Mouse (Mus musculus) thymus, postnatal 14 days (tissue): Measurements from ENCODE around the gene Camsap3.

Experiments
- DNase-seq: peaks from one replicate; pipeline ENCODE4 v3.0.0; 2021

Camsap3 gene

DNA sequence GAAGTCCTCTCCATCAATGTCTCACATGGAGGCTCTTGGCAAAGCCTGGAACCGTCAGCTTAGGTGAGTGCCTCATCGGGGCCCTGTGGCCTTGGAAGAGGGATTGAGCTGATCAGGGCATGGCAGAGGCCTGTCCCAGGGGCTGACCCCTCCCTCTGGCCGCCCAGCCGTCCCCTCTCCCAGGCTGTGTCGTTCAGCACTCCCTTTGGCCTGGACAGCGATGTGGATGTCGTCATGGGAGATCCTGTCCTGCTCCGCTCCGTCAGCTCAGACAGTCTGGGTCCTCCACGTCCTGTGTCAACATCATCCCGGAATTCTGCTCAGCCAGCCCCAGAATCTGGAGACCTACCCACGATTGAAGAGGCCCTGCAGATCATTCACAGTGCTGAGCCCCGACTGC is 16.3 kb downstream of the Camsap3 start:
- DNase-seq = no peak

DNA sequence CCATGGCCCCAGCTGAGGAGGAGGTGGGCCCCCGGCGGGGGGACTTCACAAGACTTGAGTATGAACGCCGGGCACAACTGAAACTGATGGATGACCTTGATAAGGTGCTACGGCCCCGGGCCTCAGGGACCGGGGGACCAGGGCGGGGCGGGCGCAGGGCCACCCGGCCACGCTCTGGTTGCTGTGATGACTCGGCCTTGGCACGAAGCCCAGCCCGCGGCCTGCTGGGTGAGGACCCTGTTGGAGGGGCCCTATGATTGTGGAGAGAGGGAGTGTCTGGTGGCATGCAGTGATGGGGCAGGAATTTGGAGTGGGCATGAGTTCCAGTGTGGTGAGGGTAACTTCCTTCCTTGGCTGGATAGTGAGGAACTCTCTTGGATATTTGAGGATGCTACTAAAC is 19.5 kb downstream of the Camsap3 start:
- no peak for DNase-seq

DNA sequence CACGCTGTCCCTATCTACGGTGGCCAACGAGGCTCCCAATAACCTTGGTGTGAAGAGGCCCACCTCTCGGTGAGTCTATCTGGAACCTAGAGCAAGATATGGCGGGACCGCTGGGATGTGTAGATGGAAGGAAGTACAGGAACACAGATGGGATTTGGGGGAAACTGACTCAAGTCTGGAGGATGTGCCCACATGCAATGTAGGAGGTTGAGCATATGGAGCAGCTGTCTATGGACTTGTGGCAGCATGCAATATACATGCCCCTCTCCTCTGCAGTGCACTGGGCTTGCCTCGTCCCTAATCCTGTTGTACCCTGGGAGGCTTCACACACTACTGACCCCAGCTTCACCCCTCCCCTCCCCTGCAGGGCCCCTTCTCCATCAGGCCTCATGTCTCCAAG is 20.7 kb downstream of the Camsap3 start:
- no peak for DNase-seq

DNA sequence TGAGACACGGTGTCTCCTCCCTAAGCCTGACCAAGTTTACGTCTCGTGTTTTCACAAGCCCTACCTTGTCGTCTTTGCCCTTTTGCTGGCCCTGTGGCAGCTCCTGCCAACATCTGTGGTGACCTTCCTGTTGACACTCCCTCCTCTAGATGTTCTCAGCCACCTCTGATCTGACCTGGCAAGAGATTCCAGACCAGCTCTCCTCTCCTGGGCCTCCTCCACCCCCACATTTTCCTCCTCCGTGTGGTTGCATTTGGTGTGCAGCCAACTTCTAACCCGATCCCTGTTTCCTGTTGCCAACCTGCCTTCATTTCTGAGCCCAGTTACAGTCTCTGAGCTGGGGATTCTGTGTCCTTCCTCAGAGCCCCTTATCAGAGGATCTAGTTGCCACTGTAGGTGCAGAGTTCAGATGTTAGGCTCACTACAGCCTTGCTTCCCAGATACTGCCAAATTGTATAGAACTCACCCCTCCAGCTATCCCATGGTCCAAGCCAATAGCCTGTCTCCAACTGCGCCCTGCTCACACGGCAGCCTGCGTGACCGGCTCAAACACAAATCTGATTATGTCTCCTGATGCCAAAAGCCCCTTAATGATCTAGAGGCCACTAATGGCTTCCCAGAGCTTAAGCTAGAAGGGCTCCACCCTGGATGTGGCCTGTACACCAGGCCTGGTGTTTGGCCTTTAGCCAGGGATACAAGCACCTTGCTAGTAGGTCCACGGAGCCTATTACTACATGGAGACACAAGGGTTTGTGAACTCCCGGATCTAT is 22.1 kb downstream of the Camsap3 start:
- DNase-seq = no peak

DNA sequence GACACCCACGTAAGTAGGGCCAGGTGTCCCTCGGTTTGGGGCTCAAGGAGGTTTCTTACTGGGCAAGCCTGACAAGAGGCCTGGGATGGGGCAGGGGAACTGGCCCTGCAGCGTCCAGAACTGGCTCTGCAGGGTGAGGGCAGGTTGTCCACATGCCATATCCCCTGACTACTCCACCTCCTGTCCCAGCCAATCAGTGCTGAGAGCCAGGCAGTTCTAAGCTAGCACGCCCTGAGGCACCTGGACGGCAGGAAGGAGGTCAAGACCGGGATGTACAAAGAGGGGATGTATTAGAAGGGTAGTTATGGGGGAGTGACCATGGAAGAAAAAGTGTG is 22.7 kb downstream of the Camsap3 start:
- no peak for DNase-seq

DNA sequence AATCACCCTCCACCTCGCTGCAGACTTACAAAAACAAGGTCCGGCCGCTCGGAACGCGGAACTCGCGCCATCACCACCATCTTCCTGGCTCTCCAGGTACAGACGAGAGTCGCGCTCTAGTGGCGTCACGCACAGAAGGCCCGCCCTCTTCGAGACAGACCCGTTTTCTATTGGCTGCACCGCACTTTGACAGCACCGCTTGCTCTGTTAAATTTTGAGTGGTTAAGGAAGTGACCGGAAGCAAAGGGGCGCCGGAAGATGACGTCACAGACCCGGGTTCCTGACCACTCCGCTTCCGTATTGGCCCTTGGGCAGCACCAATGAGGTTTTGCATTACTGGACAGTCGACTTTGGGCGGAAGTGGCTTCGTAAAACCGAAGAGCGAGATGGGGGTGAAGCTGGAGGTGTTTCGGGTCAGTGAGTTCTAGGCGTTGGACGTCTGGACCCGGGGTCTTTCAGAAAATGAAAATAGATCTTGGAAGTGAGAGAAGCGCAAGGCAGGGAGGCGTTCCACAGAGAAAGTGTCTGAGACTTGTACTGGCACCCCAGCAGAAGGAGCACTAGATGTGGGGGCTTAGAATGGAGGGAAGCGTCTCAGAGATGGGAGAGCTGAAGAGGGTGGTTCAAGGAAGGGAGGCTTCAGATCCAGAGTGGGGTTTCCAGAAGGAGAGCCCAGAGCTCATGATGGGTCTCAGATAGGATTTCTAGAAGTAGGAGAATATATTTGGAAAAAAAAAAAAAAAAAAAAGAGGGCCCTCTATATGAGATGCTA is 34.3 kb downstream of the Camsap3 start, which contains the start of the genes Xab2 and Pet100:
Gene Xab2, minus strand, starts transcription at position 118 of the 772 bp plus-strand sequence.
Gene Pet100, plus strand, starts transcription at position 350 of the 772 bp plus-strand sequence.
- DNase-seq = peak; percentile 95

DNA sequence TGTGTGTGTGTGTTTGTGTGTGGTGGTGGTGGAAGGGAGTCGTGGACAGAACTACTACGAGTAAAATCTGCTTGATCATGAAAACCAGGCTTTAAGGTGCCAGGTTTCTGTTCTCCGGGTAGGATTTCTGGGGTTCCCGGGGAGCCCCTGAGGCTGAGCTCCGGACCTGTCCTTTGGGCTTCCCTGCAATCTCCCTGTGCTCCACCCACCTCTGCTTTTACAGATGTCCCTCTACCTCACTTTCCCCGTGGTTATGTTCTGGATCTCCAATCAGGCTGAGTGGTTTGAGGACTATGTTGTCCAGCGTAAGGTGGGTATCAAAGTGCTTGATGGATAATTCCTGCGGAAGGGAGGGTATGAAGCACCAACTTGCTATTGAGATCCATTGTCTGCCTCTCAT is 35.0 kb downstream of the Camsap3 start:
- DNase-seq = no peak

DNA sequence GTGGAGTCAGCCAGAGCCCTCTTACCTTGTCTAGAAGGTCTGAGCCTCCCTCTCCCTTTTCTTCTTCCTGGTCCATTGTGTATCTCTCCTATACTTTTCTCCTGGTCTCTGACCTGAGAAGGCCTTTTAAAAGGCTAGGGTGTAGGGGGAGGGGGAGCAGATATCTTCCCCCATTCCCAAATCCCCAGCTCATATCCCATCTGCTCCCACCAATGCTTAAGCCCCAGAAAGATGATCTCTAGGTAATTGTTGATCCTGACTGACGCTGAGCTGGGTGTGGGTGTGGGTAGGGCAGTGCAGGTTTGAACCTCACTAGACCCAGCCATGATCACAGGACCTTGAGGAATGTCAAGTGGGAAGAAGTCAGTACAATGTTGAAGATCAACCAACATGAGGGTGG is 38.4 kb downstream of the Camsap3 start, which contains the start of gene Pcp2:
Gene Pcp2, minus strand, starts transcription at position 101 of the 400 bp plus-strand sequence.
- DNase-seq = no peak

DNA sequence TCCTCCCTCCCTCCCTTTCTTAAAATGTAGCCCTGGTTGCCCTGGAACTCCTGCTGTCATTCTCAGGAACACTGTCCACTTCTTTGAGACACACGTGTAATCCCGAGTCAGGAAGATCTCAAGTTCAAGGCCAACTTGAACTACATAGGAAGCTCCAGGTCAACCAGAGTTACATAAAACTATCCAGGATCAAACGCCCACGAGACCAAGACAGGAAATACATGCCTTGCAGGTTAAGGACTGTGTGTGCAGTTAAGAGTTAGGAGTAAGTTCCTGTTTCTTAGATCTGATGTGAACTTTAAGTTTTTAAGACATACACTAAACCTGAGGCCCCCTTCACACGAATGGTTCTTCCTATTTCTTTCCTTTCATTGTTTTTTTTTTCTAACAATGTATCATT is 39.9 kb downstream of the Camsap3 start:
- no peak for DNase-seq

DNA sequence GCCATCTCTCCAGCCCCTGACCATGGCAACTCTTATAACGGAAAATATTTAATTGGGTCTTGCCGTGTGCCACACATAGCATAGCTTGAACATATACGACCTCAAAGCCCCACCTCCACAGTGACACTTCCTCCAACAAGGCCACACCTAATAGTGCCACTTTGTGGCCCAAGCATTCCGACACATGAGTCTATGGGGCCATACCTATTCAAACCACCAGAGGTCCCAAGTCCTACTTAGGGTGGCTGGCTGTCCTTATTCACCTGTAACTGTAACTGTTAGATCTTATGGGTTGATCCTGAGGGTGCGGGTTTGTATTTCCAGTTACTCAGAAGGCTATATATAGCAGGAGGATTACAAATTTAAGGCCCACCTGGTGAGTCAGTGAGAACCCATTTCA is 40.9 kb downstream of the Camsap3 start:
- peak; percentile 46 for DNase-seq

DNA sequence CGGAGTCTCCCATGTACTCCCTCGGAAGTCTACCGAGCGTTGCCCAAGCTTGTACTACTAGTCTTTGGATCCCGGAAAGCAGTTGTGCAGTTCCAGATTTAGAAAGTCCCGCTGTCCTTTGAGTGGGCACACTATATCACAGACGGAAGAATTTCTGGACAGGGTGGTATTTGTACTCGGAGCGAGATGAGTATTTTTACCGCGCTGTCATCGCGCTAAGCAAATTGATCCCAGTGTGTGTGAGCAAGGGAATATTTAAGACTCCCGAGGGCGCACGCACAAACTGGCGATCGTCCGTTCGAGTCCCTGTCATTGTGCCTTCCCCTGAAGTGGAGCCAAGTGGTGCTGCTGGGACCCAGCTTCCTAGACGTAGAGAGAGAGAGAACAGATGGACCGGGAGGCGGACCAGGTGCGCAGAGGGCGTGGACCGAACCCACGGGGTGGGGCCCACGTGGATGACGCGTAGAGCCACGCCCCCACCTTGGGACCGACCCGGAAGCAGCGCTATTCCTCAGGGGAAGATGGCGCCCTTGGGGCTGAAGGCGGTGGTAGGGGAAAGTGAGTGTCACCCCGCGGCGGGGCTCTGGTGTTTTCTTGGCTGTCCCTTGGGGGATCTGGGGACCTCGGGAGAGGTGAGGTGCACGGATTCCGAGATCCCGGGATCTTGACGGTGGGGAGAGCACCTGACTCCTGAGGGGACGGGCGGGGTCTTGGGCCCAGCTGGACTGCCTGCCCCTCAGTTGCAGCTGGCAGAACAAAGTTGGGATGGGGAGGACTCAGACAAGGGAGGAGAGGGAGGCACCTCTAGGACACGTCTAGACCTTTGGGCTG is 43.8 kb downstream of the Camsap3 start, which contains the start of gene Stxbp2:
Gene Stxbp2, plus strand, starts transcription at position 309 of the 831 bp plus-strand sequence.
- DNase-seq = peak; percentile 92

DNA sequence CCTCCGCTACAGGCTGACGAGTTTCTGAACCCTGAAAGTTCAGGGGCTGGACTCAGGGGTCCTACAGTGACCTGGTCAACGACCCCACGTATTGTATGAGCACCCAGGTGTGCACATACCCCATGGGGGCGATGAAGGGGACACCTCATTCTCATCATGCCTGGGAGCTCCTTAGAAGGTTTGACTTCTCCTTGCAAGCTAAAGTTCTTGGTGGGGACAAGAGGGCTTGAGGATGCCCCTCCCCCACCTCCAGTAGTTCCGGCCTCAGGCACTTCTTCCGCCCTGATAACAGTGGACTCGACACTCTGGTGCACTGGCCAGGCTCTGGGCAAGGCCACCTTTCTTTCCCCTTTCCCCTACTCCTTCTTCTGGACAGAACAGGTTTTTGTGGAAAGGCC is 44.4 kb downstream of the Camsap3 start:
- peak; percentile 37 for DNase-seq

DNA sequence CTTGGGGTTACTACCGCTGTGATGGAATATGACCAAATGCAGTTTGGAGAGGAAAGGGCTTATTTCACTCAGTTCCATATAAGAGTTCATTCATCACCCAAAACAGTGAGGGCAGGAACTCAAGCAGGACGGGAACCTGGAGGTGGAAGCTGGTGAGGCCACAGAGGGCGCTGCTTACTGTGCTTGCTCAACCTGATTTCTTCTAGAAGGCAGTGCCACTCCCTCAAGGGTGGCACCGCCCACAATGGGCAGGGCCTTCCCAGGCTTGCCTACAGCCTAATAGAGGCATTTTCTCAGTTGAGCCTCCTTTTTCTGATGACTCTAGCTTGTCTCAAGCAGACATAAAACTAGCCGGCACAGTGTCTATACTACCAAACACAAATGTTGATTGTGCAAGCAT is 58.7 kb downstream of the Camsap3 start:
- peak; percentile 54 for DNase-seq

DNA sequence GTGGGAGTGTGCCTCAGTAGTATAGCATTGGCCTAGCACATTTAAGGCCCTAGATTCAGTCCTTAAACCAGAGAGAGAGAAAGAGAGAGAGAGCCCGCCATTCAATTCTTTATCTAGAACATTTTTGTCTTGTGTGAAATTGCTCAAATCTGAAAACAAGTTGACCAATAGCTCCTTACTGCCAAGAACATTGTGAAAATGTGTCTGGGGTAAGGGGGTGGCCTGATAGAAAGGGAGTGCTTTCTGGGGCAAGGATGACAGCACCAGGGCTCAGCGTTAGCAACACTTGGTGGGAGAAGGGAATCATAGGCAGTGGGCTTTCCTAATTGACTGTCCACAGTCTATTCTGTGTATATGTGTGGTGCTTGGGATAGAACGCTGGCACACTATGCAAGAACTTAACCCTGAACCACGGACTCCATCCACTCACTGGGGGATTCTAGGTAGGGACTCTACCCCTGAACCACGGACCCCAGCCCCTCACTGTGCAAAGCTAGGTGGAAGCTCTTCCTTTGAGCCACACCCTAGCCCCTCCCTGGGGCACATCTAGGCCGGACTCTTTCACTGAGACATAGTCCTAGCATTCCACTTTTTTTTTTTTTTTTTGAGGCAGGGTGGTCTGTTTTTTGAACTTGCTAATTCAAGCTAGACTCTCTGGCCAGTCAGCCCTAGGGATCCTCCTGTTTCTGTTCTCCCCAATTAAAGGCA is 59.9 kb downstream of the Camsap3 start:
- no peak for DNase-seq

DNA sequence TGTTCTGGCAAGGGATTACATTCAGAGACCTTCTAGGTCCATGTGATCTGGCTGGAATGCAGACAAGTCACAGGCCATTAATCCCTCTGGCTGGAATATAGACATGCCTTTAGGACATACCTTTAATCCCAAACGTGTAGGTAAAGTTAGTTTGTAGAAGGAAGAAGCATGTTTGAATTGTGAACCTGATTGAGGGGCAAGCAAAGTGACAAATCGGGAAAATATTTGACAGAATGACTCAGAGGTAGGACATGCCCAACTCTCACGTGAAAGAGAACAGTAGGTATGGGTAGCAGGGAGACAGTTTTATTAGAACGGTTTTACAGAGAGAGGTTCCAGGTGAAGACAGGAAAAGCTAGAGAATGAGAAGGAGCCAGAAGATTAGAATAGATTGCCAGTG is 60.5 kb downstream of the Camsap3 start:
- no peak for DNase-seq

DNA sequence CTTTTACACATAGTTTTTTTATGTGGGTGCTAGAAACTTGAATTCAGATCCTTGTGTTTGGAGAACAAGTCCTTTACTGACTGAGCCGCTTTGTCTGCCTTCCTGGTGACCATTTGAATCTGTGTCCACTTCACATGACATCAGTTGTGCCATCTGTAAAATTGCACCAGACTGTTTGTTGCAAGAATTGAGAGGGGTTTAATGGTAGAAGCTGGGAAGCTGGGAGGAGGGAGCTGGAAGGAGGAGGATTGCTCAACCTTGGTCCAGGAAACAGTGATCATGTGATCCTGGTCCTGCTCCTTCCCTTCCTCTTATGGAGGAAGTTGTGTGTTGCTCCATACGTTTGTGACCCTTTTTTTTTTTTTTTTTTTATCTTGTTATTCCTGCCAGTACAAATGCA is 61.2 kb downstream of the Camsap3 start:
- DNase-seq = no peak

DNA sequence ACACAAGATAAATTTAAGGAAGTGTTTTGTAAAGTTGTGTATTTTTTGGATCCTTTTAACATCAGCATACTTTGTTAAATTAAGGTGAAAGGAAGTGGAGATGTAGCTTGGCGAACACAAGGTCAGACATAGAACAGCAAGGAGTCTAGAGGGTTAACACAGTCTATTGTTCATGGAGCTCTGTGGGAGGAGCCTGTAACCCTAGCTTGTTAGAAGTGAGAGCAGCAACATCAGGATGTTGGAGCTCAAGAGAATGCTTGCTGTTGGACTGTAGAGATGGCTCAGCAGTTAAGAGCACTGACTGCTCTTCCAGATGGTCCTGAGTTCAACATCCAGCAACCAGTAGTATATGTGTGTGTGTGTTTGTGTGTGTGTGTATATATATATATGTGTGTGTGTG is 61.9 kb downstream of the Camsap3 start:
- DNase-seq = no peak

DNA sequence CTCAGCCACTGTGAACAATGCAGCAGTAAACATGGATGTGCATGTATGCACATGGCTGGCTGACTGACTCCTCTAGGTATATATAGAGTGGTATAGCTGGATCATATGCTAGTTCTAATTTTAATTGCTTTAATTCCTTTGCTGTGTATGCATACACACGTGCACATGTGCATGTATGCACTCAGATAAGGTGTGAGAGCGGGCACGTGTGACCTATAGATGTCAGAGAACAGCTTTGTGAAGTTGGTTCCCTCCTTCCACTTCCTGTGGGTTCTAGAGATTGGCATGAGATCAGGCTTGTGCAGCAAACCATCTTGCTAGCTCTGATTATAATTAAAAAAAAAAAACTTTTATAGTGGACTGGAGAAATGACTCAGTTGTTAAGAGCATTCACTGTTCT is 65.8 kb downstream of the Camsap3 start:
- DNase-seq = no peak

DNA sequence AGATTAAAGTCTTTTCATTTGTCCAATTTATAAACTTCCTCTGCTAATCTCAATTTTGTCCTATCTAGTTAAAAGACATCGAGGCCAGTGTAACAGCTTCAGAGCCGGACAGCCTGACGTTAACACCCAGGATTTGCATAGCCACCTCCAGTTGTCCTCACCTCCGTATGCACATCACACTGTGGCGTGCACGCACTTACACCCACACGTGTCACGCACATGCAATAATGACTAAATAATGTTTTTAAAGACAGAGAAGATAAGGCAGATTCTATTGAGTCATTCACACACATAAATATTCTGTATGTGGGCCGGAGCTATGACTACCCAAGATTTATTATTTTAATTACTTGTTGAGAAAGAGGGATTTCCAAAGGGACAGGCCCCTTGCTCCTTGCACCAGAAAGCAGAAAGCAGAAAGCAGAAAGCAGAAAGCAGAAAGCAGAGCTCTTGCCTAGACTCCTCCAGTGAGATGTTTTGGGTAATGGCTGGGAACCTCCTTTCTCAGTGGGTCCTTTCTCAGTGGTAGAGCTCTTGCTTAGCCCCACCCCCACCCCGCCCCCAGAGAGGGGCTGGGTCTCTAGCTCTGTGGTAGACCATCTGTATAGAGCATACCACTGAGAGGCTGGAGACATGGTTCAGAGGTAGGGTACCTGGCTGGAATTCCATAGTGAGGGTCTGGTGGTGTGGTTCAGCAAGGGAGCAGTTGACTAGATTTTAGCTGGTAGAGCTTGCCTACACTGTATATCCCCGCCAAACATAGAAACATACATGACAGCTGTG is 67.8 kb downstream of the Camsap3 start:
- no peak for DNase-seq

DNA sequence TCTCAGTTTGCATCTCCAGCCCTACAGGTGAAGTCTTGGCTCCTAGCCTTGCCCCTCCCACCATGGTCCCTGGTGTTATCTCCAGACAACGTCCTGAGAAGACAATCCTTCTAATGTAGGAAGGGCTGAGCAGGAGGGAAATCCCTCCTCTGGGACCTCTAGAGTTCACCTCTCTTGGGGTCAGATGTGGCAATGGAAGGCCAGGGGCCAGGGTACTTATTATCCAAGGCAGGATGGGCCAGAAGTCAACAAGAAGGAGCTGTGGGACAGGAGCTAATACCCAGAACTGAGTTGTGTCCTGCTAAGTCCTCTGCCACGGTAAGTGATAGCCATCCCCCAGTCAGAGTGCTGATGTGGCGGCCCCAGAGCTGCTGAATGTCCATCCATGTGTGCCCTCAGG is 68.4 kb downstream of the Camsap3 start, which contains the start of gene Retn:
Gene Retn, plus strand, starts transcription at position 245 of the 400 bp plus-strand sequence.
- no peak for DNase-seq

DNA sequence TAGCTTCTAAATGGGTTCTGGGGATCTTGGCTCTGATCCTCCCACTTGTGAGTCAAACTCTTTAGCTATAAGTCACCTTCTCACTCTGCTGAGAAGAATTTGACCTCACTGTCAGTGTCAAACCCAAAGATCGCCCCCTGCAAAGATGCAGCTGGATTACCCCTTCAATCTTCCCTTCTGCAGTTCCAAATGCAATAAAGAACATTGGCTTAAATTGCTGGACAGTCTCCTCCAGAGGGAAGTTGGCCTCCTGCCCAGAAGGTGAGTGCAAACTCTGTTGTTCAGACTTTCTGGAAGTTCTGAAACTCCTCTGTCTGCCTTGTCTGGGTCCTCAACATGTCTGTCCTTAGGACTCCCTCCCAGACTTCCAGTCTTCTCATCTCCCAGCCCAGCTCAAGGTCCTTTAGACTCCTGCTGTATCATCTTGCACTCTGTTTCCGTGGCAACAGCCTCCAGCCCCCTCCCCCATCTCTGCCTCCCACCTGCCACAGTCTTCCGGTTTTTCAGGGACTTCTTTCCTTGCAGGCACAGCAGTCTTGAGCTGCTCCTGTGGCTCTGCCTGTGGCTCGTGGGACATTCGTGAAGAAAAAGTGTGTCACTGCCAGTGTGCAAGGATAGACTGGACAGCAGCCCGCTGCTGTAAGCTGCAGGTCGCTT is 69.8 kb downstream of the Camsap3 start:
- no peak for DNase-seq
